Mouse (Mus musculus): Measurements from ENCODE around the gene Celsr1.
"Not testable (repeated sequence)": the region's sequence is repeated elsewhere in the genome, so short reads cannot be mapped to it uniquely, and the experiment has no call there.

Celsr1 gene

GRCm38 (mm10) chr15:85896284-85896683 is 137.3 kb downstream of the Celsr1 start:
- DNase-seq (ENCODE audit: low read depth, low spot score), result peak; percentile 30

GRCm38 (mm10) chr15:85893871-85894270 is 139.7 kb downstream of the Celsr1 start:
- DNase-seq (ENCODE audit: low read depth, low spot score), result no peak

GRCm38 (mm10) chr15:85892498-85893118 is 141.0 kb downstream of the Celsr1 start:
- no peak for DNase-seq (ENCODE audit: low read depth, low spot score)

- no peak for DNase-seq (ENCODE audit: low read depth, low spot score)
Measured at GRCm38 (mm10) chr15:85891971-85892370, 141.6 kb downstream of the Celsr1 start.

GRCm38 (mm10) chr15:85889235-85889634 is 144.3 kb downstream of the Celsr1 start:
- DNase-seq (ENCODE audit: low read depth, low spot score), result no peak

GRCm38 (mm10) chr15:85885606-85886005 is 148.0 kb downstream of the Celsr1 start:
- no peak for DNase-seq (ENCODE audit: low read depth, low spot score)

GRCm38 (mm10) chr15:85879498-85879895 is 154.1 kb downstream of the Celsr1 start:
- no peak for DNase-seq (ENCODE audit: low read depth, low spot score)

- peak; percentile 63 for DNase-seq (ENCODE audit: low read depth, low spot score)
Measured at GRCm38 (mm10) chr15:85878848-85879497, 154.6 kb downstream of the Celsr1 start, which contains the start of gene Trmu. Trmu (plus strand) TSS chr15:85879312.

GRCm38 (mm10) chr15:85877336-85877735 is 156.2 kb downstream of the Celsr1 start:
- DNase-seq (ENCODE audit: low read depth, low spot score), result no peak

- peak; percentile 50 for DNase-seq (ENCODE audit: low read depth, low spot score)
Measured at GRCm38 (mm10) chr15:85867696-85868095, 165.9 kb downstream of the Celsr1 start.

- DNase-seq (ENCODE audit: low read depth, low spot score), result not testable (repeated sequence)
Measured at GRCm38 (mm10) chr15:85865913-85866312, 167.7 kb downstream of the Celsr1 start.

- DNase-seq (ENCODE audit: low read depth, low spot score), result peak; percentile 89
Measured at GRCm38 (mm10) chr15:85859490-85860031, 174.0 kb downstream of the Celsr1 start, which contains the start of gene Gtse1. Gtse1 (plus strand) TSS chr15:85859745.

GRCm38 (mm10) chr15:85858980-85859489 is 174.5 kb downstream of the Celsr1 start:
- DNase-seq (ENCODE audit: low read depth, low spot score), result no peak

GRCm38 (mm10) chr15:85851656-85852392 is 181.8 kb downstream of the Celsr1 start:
- no peak for DNase-seq (ENCODE audit: low read depth, low spot score)
